Mouse (Mus musculus): Measurements from ENCODE around the gene Trim34b.
"Not testable (repeated sequence)": the region's sequence is repeated elsewhere in the genome, so short reads cannot be mapped to it uniquely, and the experiment has no call there.

The Trim34b gene

DNA sequence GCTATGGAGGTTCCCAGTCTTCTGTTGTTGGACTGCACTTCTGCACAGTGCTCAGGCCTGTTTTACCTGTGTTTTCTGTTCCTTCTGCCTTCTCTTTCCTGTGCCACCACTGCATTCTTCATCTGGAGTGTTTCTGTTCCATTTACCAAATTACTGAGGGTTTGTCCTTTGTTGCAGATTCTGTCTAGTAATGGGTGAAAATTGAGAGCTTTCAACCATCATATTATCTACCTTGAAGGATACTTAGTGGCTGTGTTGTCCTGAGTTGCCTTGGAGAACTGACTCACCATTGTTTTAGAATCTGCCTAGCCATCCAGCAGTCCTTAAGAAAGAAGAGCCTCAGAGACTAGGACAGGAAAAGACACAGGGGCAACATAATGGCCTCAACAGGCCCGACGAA is at the start of gene Trim34b:
Gene Trim34b (plus strand): TSS at position 301 of the 400 bp plus-strand sequence.
- DNase-seq (ENCODE audit: extremely low spot score), result not testable (repeated sequence)

DNA sequence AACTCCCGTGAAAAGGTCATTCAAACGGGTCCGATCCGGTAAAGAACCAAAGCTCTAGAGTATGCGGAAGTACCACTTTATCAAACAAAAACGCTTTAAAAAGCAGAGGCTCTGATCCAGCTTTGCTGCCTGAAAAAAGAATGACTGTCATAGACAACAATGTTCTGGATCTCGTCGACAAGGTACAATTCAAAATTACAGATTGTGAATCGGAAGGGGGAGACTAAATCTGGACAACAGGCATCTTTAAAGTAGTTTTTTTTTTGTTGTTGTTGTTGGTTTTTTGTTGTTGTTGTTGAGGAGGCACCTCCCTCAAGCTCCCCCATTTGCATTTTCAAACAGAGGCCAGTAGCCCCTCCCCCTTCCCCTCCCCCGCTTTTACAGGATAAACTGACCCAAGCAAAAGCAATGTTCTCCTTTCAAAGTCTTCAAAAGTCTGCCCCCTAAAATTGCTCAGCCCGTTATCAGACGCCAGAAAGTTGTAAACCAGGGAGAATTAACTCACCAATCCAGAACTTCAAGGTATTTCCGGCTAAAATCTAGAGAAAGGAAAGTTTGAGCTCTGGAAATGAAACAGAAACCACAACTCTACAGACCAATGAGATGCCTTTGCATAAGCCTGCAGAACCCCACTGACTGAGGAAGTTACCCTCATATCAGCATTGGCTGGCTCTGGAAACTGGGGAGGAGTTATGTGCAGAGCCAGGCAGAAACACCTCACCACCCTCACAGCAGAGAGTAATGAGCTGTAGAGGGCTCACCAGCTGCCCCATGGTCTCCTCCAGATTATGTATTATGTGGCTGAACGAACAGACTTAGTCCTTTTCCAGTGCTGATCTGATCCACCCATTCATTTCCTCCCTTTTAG is 41.5 kb upstream of the Trim34b start, which contains the start of gene Trim5:
Gene Trim5 (minus strand): TSS at position 519 of the 868 bp plus-strand sequence.
- not testable (repeated sequence) for DNase-seq (ENCODE audit: extremely low spot score)

DNA sequence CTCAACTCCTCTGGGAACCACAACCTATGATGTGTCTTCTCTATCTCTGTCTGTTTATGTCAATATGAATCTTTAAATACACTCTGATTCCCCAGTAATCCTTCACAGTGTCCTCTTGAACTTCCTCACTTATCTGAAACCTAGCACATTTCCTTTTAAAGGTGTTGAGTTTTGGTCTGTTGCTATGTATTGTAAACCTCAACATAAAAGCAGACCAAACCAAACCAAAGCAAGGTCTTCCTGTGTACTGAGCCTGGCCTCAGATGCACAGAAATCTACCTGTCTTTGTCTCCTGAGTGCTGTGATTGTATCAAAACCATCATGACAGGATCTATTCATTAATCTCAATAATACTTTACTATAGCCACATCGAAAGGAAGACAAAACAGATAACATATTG is 38.6 kb upstream of the Trim34b start:
- no peak for DNase-seq (ENCODE audit: extremely low spot score)

DNA sequence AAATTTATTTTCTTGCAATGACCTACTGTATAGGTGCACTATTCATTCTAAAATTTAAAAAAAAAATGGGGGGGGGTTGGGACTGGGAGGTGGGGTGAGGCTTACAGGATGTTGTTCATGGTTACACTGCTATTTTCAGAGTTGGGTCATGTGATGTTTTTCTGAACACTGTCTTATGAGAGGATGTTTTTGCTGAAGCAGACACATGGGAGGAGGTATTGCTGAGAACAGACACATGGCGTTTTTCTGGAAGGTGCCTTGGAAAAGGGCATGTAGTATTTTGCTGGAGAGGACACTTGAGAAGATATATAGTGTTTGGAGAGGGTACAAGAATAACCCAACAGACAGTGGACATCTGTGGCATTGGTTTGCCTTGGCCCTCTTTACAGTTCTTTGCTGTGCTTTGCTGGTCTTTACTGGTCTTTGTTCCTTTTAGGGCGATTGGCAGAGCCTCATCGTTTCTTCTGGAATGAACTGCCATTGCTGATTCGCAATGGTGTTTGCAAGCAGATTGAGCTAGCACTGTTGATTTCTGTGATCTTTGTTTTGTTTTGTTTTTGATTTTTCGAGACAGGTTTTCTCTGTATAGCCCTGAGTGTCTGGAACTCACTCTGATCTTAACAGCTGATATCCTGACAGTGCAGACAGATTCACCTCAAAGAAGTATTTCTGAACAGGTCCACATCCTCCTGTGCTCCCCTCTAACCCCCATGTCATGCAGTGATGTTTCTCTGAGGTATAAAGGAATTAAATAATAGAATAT is 37.5 kb upstream of the Trim34b start:
- DNase-seq (ENCODE audit: extremely low spot score), result no peak

DNA sequence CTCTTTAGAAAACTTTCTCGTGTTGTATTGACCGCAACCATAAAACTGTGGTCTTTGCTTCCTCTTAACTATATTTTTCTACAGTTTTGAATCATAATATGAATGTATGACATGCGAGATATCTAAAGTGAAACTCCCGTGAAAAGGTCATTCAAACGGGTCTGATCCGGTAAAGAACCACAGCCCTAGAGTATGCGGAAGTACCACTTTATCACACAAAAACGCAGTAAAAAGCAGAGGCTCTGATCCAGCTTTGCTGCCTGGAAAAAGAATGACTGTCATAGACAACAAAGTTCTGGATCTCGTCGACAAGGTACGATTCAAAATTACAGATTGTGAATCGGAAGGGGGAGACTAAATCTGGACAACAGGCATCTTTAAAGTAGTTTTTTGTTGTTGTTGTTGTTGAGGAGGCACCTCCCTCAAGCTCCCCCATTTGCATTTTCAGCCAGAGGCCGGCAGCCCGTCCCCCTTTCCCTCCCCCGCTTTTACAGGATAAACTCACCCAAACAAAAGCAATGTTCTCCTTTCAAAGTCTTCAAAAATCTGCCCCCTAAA is 14.4 kb upstream of the Trim34b start:
- peak; percentile 20 for DNase-seq (ENCODE audit: extremely low spot score)

GRCm38 (mm10) chr7:104315369-104316080 is 13.7 kb upstream of the Trim34b start, which contains the start of gene Trim12a:
TSS of gene Trim12a (minus strand) at chr7:104315466.
- DNase-seq (ENCODE audit: extremely low spot score), result not testable (repeated sequence)

- DNase-seq (ENCODE audit: extremely low spot score), result no peak
Observed at GRCm38 (mm10) chr7:104322028-104322427, 7.2 kb upstream of the Trim34b start.

GRCm38 (mm10) chr7:104335547-104335946 is 6.3 kb downstream of the Trim34b start:
- DNase-seq (ENCODE audit: extremely low spot score), result not testable (repeated sequence)

DNA sequence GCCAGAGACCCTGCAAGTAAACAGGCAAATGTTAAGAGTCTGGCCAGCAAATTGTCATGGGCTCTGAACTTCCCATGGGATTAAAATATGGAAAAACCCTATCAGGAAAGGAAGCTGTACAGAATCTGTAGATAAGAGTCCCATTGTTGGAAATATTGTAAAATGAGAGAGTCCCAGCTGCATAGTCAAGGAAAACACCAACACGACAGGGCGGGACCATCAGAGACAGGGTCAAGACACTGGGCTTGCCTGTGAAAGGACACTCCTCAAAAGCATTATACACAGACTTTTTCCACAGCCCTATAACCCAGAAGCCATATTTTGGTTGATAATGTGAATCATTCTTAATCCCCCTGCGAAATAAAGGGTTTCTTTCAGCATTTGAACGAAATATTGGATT is 11.5 kb downstream of the Trim34b start:
- DNase-seq (ENCODE audit: extremely low spot score), result not testable (repeated sequence)

GRCm38 (mm10) chr7:104348043-104348442 is 18.8 kb downstream of the Trim34b start:
- not testable (repeated sequence) for DNase-seq (ENCODE audit: extremely low spot score)

DNA sequence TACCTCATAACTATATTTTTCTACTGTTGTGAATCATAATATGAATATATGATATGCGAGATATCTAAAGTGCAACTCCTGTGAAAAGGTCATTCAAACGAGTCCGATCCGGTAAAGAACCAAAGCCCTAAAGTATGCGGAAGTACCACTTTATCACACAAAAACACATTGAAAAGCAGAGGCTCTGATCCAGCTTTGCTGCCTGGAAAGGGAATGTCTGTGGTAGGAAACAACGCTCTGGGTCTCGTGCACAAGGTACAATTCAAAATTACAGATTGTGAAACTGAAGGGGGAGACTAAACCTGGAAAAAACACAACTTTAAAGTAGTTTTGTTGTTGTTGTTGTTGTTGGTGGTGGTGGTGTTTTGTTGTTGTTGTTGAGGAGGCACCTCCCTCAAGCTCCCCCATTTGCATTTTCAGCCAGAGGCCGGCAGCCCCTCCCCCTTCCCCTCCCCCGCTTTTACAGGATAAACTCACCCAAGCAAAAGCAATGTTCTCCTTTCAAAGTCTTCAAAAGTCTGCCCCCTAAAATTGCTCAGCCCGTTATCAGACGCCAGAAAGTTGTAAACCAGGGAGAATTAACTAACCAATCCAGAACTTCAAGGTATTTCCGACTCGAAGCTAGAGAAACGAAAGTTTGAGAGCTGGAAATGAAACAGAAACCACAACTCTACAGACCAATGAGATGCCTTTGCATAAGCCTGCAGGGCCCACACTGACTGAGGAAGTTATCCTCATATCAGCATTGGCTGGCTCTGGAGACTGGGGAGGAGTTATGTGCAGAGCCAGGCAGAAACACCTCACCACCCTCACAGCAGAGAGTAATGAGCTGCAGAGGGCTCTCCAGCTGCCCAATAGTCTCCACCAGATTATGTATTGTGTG is 23.7 kb downstream of the Trim34b start, which contains the start of gene Trim12c:
Gene Trim12c (minus strand): TSS at position 646 of the 883 bp plus-strand sequence.
- DNase-seq (ENCODE audit: extremely low spot score), result peak; percentile 70

DNA sequence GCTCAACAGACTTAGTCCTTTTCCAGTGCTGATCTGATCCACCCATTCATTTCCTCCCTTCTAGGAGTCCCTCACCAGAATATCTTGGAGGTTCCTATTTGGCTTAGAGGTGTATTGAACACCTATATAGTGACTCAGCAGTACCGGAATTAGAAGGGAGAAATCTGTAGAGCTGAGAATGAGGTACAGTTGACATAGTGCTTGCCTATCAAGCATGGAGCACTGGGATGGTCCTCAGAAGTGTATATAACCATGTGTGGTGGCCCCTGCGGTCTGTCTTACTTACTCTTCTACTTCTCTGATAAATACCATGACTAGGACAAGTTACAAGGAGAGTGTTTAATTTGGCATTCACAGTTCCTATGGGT is 24.3 kb downstream of the Trim34b start:
- DNase-seq (ENCODE audit: extremely low spot score), result no peak

GRCm38 (mm10) chr7:104366339-104366738 is 37.1 kb downstream of the Trim34b start:
- DNase-seq (ENCODE audit: extremely low spot score), result no peak

- no peak for DNase-seq (ENCODE audit: extremely low spot score)
Observed at GRCm38 (mm10) chr7:104369736-104370414, 40.6 kb downstream of the Trim34b start, which contains the start of gene Trim30b. TSS of gene Trim30b (minus strand) at chr7:104369884.

Measured in embryo, embryonic 9.5 days (tissue).